Mouse (Mus musculus): ENCODE data around the gene Gjb5. TPM values are rescaled to one million over a fixed set of nuclear protein-coding genes. Genes with fewer than 3 reads are reported as not detected.

Gene Gjb5
- polyA plus RNA-seq, 1 experiment, result 0.17 TPM

- TF ChIP-seq E2F4 (IDR thresholded peaks at IDR 0.05; ENCODE audit: insufficient read depth) (no peak), CEBPB (IDR thresholded peaks at IDR 0.05; ENCODE audit: insufficient read depth, poor library complexity, severe bottlenecking) (no peak), SRF (IDR thresholded peaks at IDR 0.05; ENCODE audit: control insufficient read depth, insufficient read length, low read depth) (no peak), TCF12 (IDR thresholded peaks at IDR 0.05; ENCODE audit: insufficient read depth, poor library complexity, severe bottlenecking) (no peak), MYOG (IDR thresholded peaks at IDR 0.05; ENCODE audit: control insufficient read depth in 1 of 3, insufficient read depth in 1 of 3, insufficient read length in 2 of 3, low read depth in 2 of 3) (no peak), POLR2A (IDR thresholded peaks at IDR 0.05; ENCODE audit: insufficient read length, low read depth) (no peak), REST (IDR thresholded peaks at IDR 0.05; ENCODE audit: insufficient read depth, insufficient read length) (no peak), MYOD1 (IDR thresholded peaks at IDR 0.05; ENCODE audit: control insufficient read depth in 1 of 3, insufficient read length in 2 of 3, low read depth in 2 of 3) (no peak), POLR2AphosphoS2 (IDR thresholded peaks at IDR 0.05; ENCODE audit: insufficient read length, low read depth) (no peak), TCF3 (IDR thresholded peaks at IDR 0.05; ENCODE audit: insufficient read length, low read depth) (no peak), MAX (IDR thresholded peaks at IDR 0.05; ENCODE audit: low read depth) (no peak), USF1 (IDR thresholded peaks at IDR 0.05; ENCODE audit: low read depth) (no peak)
- H3K4me2 ChIP-seq (ENCODE audit: low read depth), result no peak overlapping the region
These were observed 45.6 kb downstream of the Gjb5 start for GRCm38 (mm10) chr4:127312349-127312748.

GRCm38 (mm10) chr4:127311561-127311960 lies 46.4 kb downstream of the Gjb5 start:
- no peak for TF ChIP-seq E2F4 (IDR thresholded peaks at IDR 0.05; ENCODE audit: insufficient read depth)
- TF ChIP-seq MYOG (IDR thresholded peaks at IDR 0.05; ENCODE audit: control insufficient read depth in 1 of 3, insufficient read depth in 1 of 3, insufficient read length in 2 of 3, low read depth in 2 of 3), result no peak
- no peak for TF ChIP-seq REST (IDR thresholded peaks at IDR 0.05; ENCODE audit: insufficient read depth, insufficient read length)
- TF ChIP-seq SRF (IDR thresholded peaks at IDR 0.05; ENCODE audit: control insufficient read depth, insufficient read length, low read depth), result no peak
- no peak for TF ChIP-seq TCF12 (IDR thresholded peaks at IDR 0.05; ENCODE audit: insufficient read depth, poor library complexity, severe bottlenecking)
- TF ChIP-seq POLR2AphosphoS2 (IDR thresholded peaks at IDR 0.05; ENCODE audit: insufficient read length, low read depth), result no peak
- TF ChIP-seq MAX (IDR thresholded peaks at IDR 0.05; ENCODE audit: low read depth), result no peak
- no peak for TF ChIP-seq POLR2A (IDR thresholded peaks at IDR 0.05; ENCODE audit: insufficient read length, low read depth)
- no peak for TF ChIP-seq TCF3 (IDR thresholded peaks at IDR 0.05; ENCODE audit: insufficient read length, low read depth)
- no peak for TF ChIP-seq CEBPB (IDR thresholded peaks at IDR 0.05; ENCODE audit: insufficient read depth, poor library complexity, severe bottlenecking)
- TF ChIP-seq USF1 (IDR thresholded peaks at IDR 0.05; ENCODE audit: low read depth), result no peak
- TF ChIP-seq MYOD1 (IDR thresholded peaks at IDR 0.05; ENCODE audit: control insufficient read depth in 1 of 3, insufficient read length in 2 of 3, low read depth in 2 of 3), result no peak
- Histone ChIP-seq H3K79me2 (ENCODE audit: control insufficient read depth, insufficient read depth) (no peaks in the 10 kb centered on the region), H3K4me2 (ENCODE audit: low read depth) (no peak overlapping the region), H3K27me3 (ENCODE audit: control insufficient read depth, insufficient read depth, insufficient read length) (peaks cover 5% of the 10 kb centered on the region), H3K36me3 (ENCODE audit: control insufficient read depth, insufficient read depth) (no peaks in the 10 kb centered on the region), H3K4me3 (no peak overlapping the region), H3ac (ENCODE audit: control insufficient read depth, insufficient read length) (no peak overlapping the region)

More at GRCm38 (mm10) chr4:127312349-127312748, 45.6 kb downstream of the Gjb5 start:
- no peaks in the 10 kb centered on the region for H3K79me2 ChIP-seq (ENCODE audit: control insufficient read depth, insufficient read depth)
- peaks cover 5% of the 10 kb centered on the region for H3K27me3 ChIP-seq (ENCODE audit: control insufficient read depth, insufficient read depth, insufficient read length)
- H3K4me3 ChIP-seq, result no peak overlapping the region
- no peak overlapping the region for H3ac ChIP-seq (ENCODE audit: control insufficient read depth, insufficient read length)
- no peaks in the 10 kb centered on the region for H3K36me3 ChIP-seq (ENCODE audit: control insufficient read depth, insufficient read depth)

- H3K79me2 ChIP-seq (ENCODE audit: control insufficient read depth, insufficient read depth), result no peaks in the 10 kb centered on the region
These were observed 51.1 kb downstream of the Gjb5 start for GRCm38 (mm10) chr4:127306915-127307314.

More at GRCm38 (mm10) chr4:127306915-127307314, 51.1 kb downstream of the Gjb5 start:
- H3K4me3 ChIP-seq, result no peak overlapping the region
- H3K4me2 ChIP-seq (ENCODE audit: low read depth), result no peak overlapping the region
- TF ChIP-seq MYOD1 (IDR thresholded peaks at IDR 0.05; ENCODE audit: control insufficient read depth in 1 of 3, insufficient read length in 2 of 3, low read depth in 2 of 3), result no peak
- no peak for TF ChIP-seq SRF (IDR thresholded peaks at IDR 0.05; ENCODE audit: control insufficient read depth, insufficient read length, low read depth)
- TF ChIP-seq TCF3 (IDR thresholded peaks at IDR 0.05; ENCODE audit: insufficient read length, low read depth), result no peak
- no peak for TF ChIP-seq POLR2AphosphoS2 (IDR thresholded peaks at IDR 0.05; ENCODE audit: insufficient read length, low read depth)
- TF ChIP-seq E2F4 (IDR thresholded peaks at IDR 0.05; ENCODE audit: insufficient read depth), result no peak
- TF ChIP-seq USF1 (IDR thresholded peaks at IDR 0.05; ENCODE audit: low read depth), result no peak
- TF ChIP-seq REST (IDR thresholded peaks at IDR 0.05; ENCODE audit: insufficient read depth, insufficient read length), result no peak
- no peak for TF ChIP-seq POLR2A (IDR thresholded peaks at IDR 0.05; ENCODE audit: insufficient read length, low read depth)
- no peak for TF ChIP-seq TCF12 (IDR thresholded peaks at IDR 0.05; ENCODE audit: insufficient read depth, poor library complexity, severe bottlenecking)
- no peak for TF ChIP-seq CEBPB (IDR thresholded peaks at IDR 0.05; ENCODE audit: insufficient read depth, poor library complexity, severe bottlenecking)
- no peak for TF ChIP-seq MAX (IDR thresholded peaks at IDR 0.05; ENCODE audit: low read depth)
- no peak for TF ChIP-seq MYOG (IDR thresholded peaks at IDR 0.05; ENCODE audit: control insufficient read depth in 1 of 3, insufficient read depth in 1 of 3, insufficient read length in 2 of 3, low read depth in 2 of 3)
- no peaks in the 10 kb centered on the region for H3K36me3 ChIP-seq (ENCODE audit: control insufficient read depth, insufficient read depth)
- H3K27me3 ChIP-seq (ENCODE audit: control insufficient read depth, insufficient read depth, insufficient read length), result peaks cover under 1% of the 10 kb centered on the region
- no peak overlapping the region for H3ac ChIP-seq (ENCODE audit: control insufficient read depth, insufficient read length)

Other genes with a start within 250 kb of the Gjb5 start
- gene Tmem35b, start 234.5 kb downstream of the Gjb5 start, polyA plus RNA-seq (2012; fragmentation: generic; extraction: Trizol), result 0.14 TPM
- gene Dlgap3, start 189.0 kb downstream of the Gjb5 start, polyA plus RNA-seq (2012; fragmentation: generic; extraction: Trizol), result not detected
- 64.4 TPM for gene Smim12, start 114.4 kb downstream of the Gjb5 start, polyA plus RNA-seq (2012; fragmentation: generic; extraction: Trizol)
- 0.19 TPM for gene Gja4, start 44.1 kb downstream of the Gjb5 start, polyA plus RNA-seq (2012; fragmentation: generic; extraction: Trizol)
- 0.61 TPM for gene Gjb3, start 27.3 kb downstream of the Gjb5 start, polyA plus RNA-seq (2012; fragmentation: generic; extraction: Trizol)
- 3.0 TPM for gene Gjb4, start 4.1 kb downstream of the Gjb5 start, polyA plus RNA-seq (2012; fragmentation: generic; extraction: Trizol)

Data from myocyte (in vitro differentiated cells).